Mouse (Mus musculus) heart, postnatal 0 days (tissue): ENCODE data around the gene Zfp281. TPM values are rescaled to one million over a fixed set of nuclear protein-coding genes. Genes with fewer than 3 reads are reported as not detected.

Experiments
- ATAC-seq: fragments of 200-750 bp; cut with Nextera tagmentation; 2 replicates; pipeline ENCODE4 v1.8.0; 2017; ENCODE audit warnings: low read depth, moderate number of reproducible peaks, moderate library complexity; ENCODE audit not compliant: insufficient read depth
- DNase-seq: peaks from one replicate; pipeline ENCODE4 v3.0.0-alpha.2; 2016; ENCODE audit warnings: low spot score
- H3K27ac ChIP-seq: fragments of 300-500 bp; sonication (generic); 2 replicates; pipeline ENCODE4 v1.5.1; 2014; ENCODE audit warnings: low read depth, mild to moderate bottlenecking
- H3K27me3 ChIP-seq: fragments of 300-500 bp; sonication (generic); 2 replicates; pipeline ENCODE4 v1.6.1; 2014; ENCODE audit warnings: low read length, mixed read lengths; ENCODE audit not compliant: control insufficient read depth, insufficient read depth
- H3K36me3 ChIP-seq: fragments of 300-500 bp; sonication (generic); replicated peaks from 2 replicates; pipeline ENCODE4 v1.6.1; 2014; ENCODE audit warnings: low read length, mixed read lengths; ENCODE audit not compliant: control insufficient read depth, insufficient read depth
- H3K4me1 ChIP-seq: fragments of 300-500 bp; sonication (generic); 2 replicates; pipeline ENCODE4 v1.6.1; 2014; ENCODE audit warnings: antibody characterized with exemption; ENCODE audit not compliant: control insufficient read depth, insufficient read depth
- H3K4me2 ChIP-seq: fragments of 300-500 bp; sonication (generic); 2 replicates; pipeline ENCODE4 v1.6.1; 2014; ENCODE audit warnings: low read depth, mild to moderate bottlenecking, low read length, moderate library complexity
- H3K4me3 ChIP-seq: fragments of 300-500 bp; sonication (generic); 2 replicates; pipeline ENCODE4 v1.5.1; 2014; ENCODE audit warnings: low read depth, low read length
- H3K9ac ChIP-seq: fragments of 300-500 bp; sonication (generic); replicated peaks from 2 replicates; pipeline ENCODE4 v1.6.1; 2014; ENCODE audit warnings: low read depth, low read length, mixed read lengths
- H3K9me3 ChIP-seq: fragments of 300-500 bp; sonication (generic); replicated peaks from 2 replicates; pipeline ENCODE4 v1.6.1; 2016; ENCODE audit warnings: low read length; ENCODE audit not compliant: control insufficient read depth
- CTCF ChIP-seq: IDR thresholded peaks from 2 replicates; pipeline ENCODE4 v1.5.1; 2016; ENCODE audit warnings: antibody characterized with exemption, control low read depth, low read depth
- EP300 ChIP-seq: IDR thresholded peaks from 2 replicates; pipeline ENCODE4 v1.6.1; 2016; ENCODE audit warnings: antibody characterized with exemption, low read depth
- WGBS: fragments of 180-500 bp; shearing (Covaris S2); extraction: QIAGEN DNeasy Blood & Tissue Kit; methylation state at CpG from one replicate; pipeline ENCODE4 v1.1.7; 2014; 5-methylcytosine and 5-hydroxymethylcytosine counted together
- polyA plus RNA-seq: library from polyadenylated mRNA; unstranded; fragments of >200 nt; fragmentation: Nextera tagmentation; extraction: Ambion mirVana; gene quantifications from 2 replicates; pipeline ENCODE4 v1.2.1, GENCODE M21; 2015
- total RNA-seq: library from RNA; depleted of rRNA; stranded (reverse); fragments of >200 nt; gene quantifications from 2 replicates; pipeline ENCODE4 v1.2.3, GENCODE M21; 2014; ENCODE audit warnings: low replicate concordance

Gene Zfp281
- total and polyA plus RNA-seq, 2 experiments from 2014 or later: 8.3 to 16.2 TPM

- Histone ChIP-seq H3K4me3 (no peak overlapping the region), H3K27ac (no peak overlapping the region), H3K4me1 (0 out of 2 replicates have a peak, but pooled peaks cover 3% of the 10 kb centered on the region), H3K36me3 (no peaks in the 10 kb centered on the region), H3K9ac (no peak overlapping the region), H3K4me2 (no peak overlapping the region), H3K27me3 (no peaks in the 10 kb centered on the region), H3K9me3 (no peaks in the 10 kb centered on the region)
- DNase-seq (no peak), ATAC-seq (no peak)
- TF ChIP-seq CTCF (no peak), EP300 (no peak)
- WGBS: 83% methylated on average over 9 of the region's 9 CpGs
These were observed 34.6 kb downstream of the Zfp281 start for GRCm38 (mm10) chr1:136659337-136659736.

DNA sequence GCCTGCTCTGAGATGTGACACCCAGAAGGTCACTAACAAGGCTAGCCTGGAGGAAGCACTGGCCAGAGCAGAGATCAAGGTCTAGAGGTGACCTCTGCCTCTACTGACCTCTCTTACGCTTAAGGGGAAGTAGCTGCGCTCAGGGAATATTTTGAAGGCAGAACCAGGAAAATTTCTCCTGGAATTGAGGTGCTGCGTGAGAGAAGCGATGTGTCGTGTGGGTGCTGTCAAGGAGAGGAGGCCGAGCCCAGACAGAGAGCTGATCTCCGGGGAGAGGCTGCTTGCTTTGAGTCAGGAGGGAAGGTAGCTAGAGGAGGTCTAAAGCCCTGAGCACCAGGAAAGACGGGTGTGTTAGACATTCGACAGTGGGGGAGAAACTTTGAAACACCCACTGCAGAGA, 35.2 kb downstream of the Zfp281 start:
- no peaks in the 10 kb centered on the region for H3K9me3 ChIP-seq
- TF ChIP-seq EP300 (no peak), CTCF (no peak)
- H3K27ac ChIP-seq: no peak overlapping the region
- DNase-seq (no peak), ATAC-seq (no peak)
- H3K36me3 ChIP-seq: no peaks in the 10 kb centered on the region
- H3K4me2 ChIP-seq: no peak overlapping the region
- no peak overlapping the region for H3K4me3 ChIP-seq
- 56% methylated on average over 9 of the region's 9 CpGs for WGBS
- H3K9ac ChIP-seq: no peak overlapping the region
- 0 out of 2 replicates have a peak, but pooled peaks cover 7% of the 10 kb centered on the region for H3K4me1 ChIP-seq
- H3K27me3 ChIP-seq: no peaks in the 10 kb centered on the region

- no peak overlapping the region for H3K4me3 ChIP-seq
- ATAC-seq (no peak), DNase-seq (no peak)
- no peak overlapping the region for H3K27ac ChIP-seq
- H3K9me3 ChIP-seq: no peaks in the 10 kb centered on the region
- no peaks in the 10 kb centered on the region for H3K27me3 ChIP-seq
- H3K36me3 ChIP-seq: no peaks in the 10 kb centered on the region
- no peak for TF ChIP-seq CTCF
- TF ChIP-seq EP300: no peak
- WGBS: 46% methylated on average over 9 of the region's 9 CpGs
- H3K4me1 ChIP-seq: 0 out of 2 replicates have a peak, but pooled peaks cover 7% of the 10 kb centered on the region
- H3K4me2 ChIP-seq: no peak overlapping the region
- no peak overlapping the region for H3K9ac ChIP-seq
These were observed 36.8 kb downstream of the Zfp281 start for GRCm38 (mm10) chr1:136661511-136661910.

- no peak overlapping the region for H3K9ac ChIP-seq
- WGBS: 36% methylated on average over 10 of the region's 10 CpGs
- no peak overlapping the region for H3K4me3 ChIP-seq
- DNase-seq (no peak), ATAC-seq (no peak)
- H3K27ac ChIP-seq: no peak overlapping the region
- H3K9me3 ChIP-seq: no peaks in the 10 kb centered on the region
- no peaks in the 10 kb centered on the region for H3K27me3 ChIP-seq
- TF ChIP-seq EP300 (no peak), CTCF (no peak)
- 0 out of 2 replicates have a peak, but pooled peaks cover 4% of the 10 kb centered on the region for H3K4me1 ChIP-seq
- no peaks in the 10 kb centered on the region for H3K36me3 ChIP-seq
- no peak overlapping the region for H3K4me2 ChIP-seq
These were observed 37.4 kb downstream of the Zfp281 start for GRCm38 (mm10) chr1:136661939-136662563.

GRCm38 (mm10) chr1:136664921-136665582, 40.4 kb downstream of the Zfp281 start:
- Histone ChIP-seq H3K27me3 (no peaks in the 10 kb centered on the region), H3K9me3 (no peaks in the 10 kb centered on the region), H3K4me1 (0 out of 2 replicates have a peak, but pooled peaks cover 3% of the 10 kb centered on the region), H3K36me3 (no peaks in the 10 kb centered on the region), H3K27ac (no peak overlapping the region), H3K4me2 (no peak overlapping the region), H3K9ac (no peak overlapping the region), H3K4me3 (no peak overlapping the region)
- no peak for TF ChIP-seq CTCF
- no peak for TF ChIP-seq EP300
- DNase-seq (no peak), ATAC-seq (no peak)
- WGBS: 49% methylated on average over 6 of the region's 6 CpGs

- no peaks in the 10 kb centered on the region for H3K9me3 ChIP-seq
- H3K9ac ChIP-seq: no peak overlapping the region
- DNase-seq (no peak), ATAC-seq (no peak)
- TF ChIP-seq CTCF (no peak), EP300 (no peak)
- no peak overlapping the region for H3K4me3 ChIP-seq
- no peaks in the 10 kb centered on the region for H3K27me3 ChIP-seq
- 75% methylated on average over 2 of the region's 2 CpGs for WGBS
- no peak overlapping the region for H3K4me2 ChIP-seq
- no peaks in the 10 kb centered on the region for H3K36me3 ChIP-seq
- H3K27ac ChIP-seq: no peak overlapping the region
- 0 out of 2 replicates have a peak, but pooled peaks cover 3% of the 10 kb centered on the region for H3K4me1 ChIP-seq
These were observed 41.8 kb downstream of the Zfp281 start for GRCm38 (mm10) chr1:136666513-136666912.
